Mouse (Mus musculus) liver, embryonic 14.5 days (tissue): ENCODE data around the gene Olfr519. TPM values are rescaled to one million over a fixed set of nuclear protein-coding genes. Genes with fewer than 3 reads are reported as not detected.

ENCODE experiments used
- ATAC-seq: fragments of 200-750 bp; cut with Nextera tagmentation; 2 replicates; pipeline ENCODE4 v1.8.0; 2017; ENCODE audit warnings: moderate number of reproducible peaks, mild to moderate bottlenecking, moderate library complexity; ENCODE audit not compliant: insufficient read depth
- DNase-seq, 3 experiments: peaks; one replicate each; pipeline ENCODE4 v3.0.0-alpha.2; 2012 to 2013; ENCODE audit warnings: low read depth in 3 of 3, low spot score in 3 of 3
- H3K27ac ChIP-seq: fragments of 300-500 bp; sonication (generic); 2 replicates; pipeline ENCODE4 v1.5.1; 2014; ENCODE audit warnings: moderate library complexity, mild to moderate bottlenecking, control low read depth, inconsistent platforms
- H3K27me3 ChIP-seq: fragments of 300-500 bp; sonication (generic); 2 replicates; pipeline ENCODE4 v1.6.1; 2014; ENCODE audit warnings: mild to moderate bottlenecking, low read length, moderate library complexity; ENCODE audit not compliant: control insufficient read depth, insufficient read depth
- H3K36me3 ChIP-seq: fragments of 300-500 bp; sonication (generic); replicated peaks from 2 replicates; pipeline ENCODE4 v1.6.1; 2014; ENCODE audit warnings: low read depth; ENCODE audit not compliant: control insufficient read depth, insufficient read depth
- H3K4me1 ChIP-seq, 2 experiments: fragments of 200-500 bp in 1 of 2; fragments of 300-500 bp in 1 of 2; sonication (generic) in 1 of 2; replicated peaks; 2 replicates each; pipeline ENCODE4 v1.6.1; 2012 to 2014; ENCODE audit warnings: antibody characterized with exemption in 1 of 2, inconsistent platforms in 1 of 2, low read length in 1 of 2; ENCODE audit not compliant: control insufficient read depth in 2 of 2, insufficient read depth in 2 of 2
- H3K4me2 ChIP-seq: fragments of 300-500 bp; sonication (generic); 2 replicates; pipeline ENCODE4 v1.6.1; 2014; ENCODE audit warnings: low read depth, mild to moderate bottlenecking, control low read depth, moderate library complexity
- H3K4me3 ChIP-seq, 2 experiments: fragments of 200-500 bp in 1 of 2; fragments of 300-500 bp in 1 of 2; sonication (generic) in 1 of 2; 2 replicates each; pipeline ENCODE4 v1.5.1; 2012 to 2014; ENCODE audit warnings: low read depth in 2 of 2, low read length in 2 of 2, mild to moderate bottlenecking in 2 of 2, control low read depth in 1 of 2, inconsistent platforms in 1 of 2, moderate library complexity in 1 of 2; ENCODE audit not compliant: insufficient read depth in 1 of 2
- H3K9ac ChIP-seq: fragments of 300-500 bp; sonication (generic); replicated peaks from 2 replicates; pipeline ENCODE4 v1.6.1; 2014; ENCODE audit warnings: mild to moderate bottlenecking, control low read depth, moderate library complexity
- H3K9me3 ChIP-seq: fragments of 300-500 bp; sonication (generic); 2 replicates; pipeline ENCODE4 v1.6.1; 2016; ENCODE audit warnings: low read length, mixed read lengths; ENCODE audit not compliant: control insufficient read depth
- CTCF ChIP-seq: IDR thresholded peaks from 2 replicates; pipeline ENCODE4 v1.5.1; 2016; ENCODE audit warnings: antibody characterized with exemption, low read depth, control low read depth
- EP300 ChIP-seq: IDR thresholded peaks from 2 replicates; pipeline ENCODE4 v1.6.1; 2016; ENCODE audit warnings: antibody characterized with exemption, low read depth
- WGBS: fragments of 180-500 bp; shearing (Covaris S2); extraction: QIAGEN DNeasy Blood & Tissue Kit; methylation state at CpG from one replicate; pipeline ENCODE4 v1.1.7; 2014; ENCODE audit not compliant: insufficient replicate concordance; 5-methylcytosine and 5-hydroxymethylcytosine counted together
- polyA plus RNA-seq, 2 experiments: library from polyadenylated mRNA; depleted of rRNA in 1 of 2; stranded (reverse) in 1 of 2; unstranded in 1 of 2; fragments of >200 nt; fragmentation: Nextera tagmentation in 1 of 2; extraction: Ambion mirVana in 1 of 2; gene quantifications; 2 replicates each; pipeline versions ENCODE4 v1.2.1 to v1.2.3; 2012 to 2014

The Olfr519 gene
- polyA plus RNA-seq, 2 experiments: not detected

DNA sequence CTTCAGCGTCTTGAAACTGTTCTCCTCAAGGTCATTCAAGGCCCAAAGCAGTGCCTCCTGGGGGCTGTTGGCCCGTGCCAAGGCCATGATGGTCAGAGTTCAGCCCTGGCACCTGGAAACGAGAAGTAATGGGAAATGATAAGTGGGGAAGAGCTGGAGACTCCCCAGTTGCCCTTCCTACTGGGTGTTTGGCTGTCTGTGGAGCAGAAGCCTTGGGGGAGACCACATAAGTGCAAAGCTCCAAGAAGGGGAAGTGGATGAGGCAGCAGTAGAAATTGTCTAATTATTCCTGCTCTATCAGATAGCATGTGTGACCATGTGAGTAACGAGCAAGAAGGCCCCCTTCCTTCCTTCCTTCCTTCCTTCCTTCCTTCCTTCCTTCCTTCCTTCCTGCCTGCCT lies 32.8 kb upstream of the Olfr519 start:
- Histone ChIP-seq H3K36me3 (no peaks in the 10 kb centered on the region), H3K9ac (no peak overlapping the region), H3K4me3 (no peak overlapping the region), H3K9me3 (no peaks in the 10 kb centered on the region), H3K27me3 (no peaks in the 10 kb centered on the region), H3K4me1 (no peaks in the 10 kb centered on the region), H3K27ac (no peak overlapping the region), H3K4me2 (no peak overlapping the region)
- no peak for TF ChIP-seq EP300
- no peak for TF ChIP-seq CTCF
- DNase-seq (no peak), ATAC-seq (no peak)
- 39% methylated on average over 4 of the region's 4 CpGs for WGBS

DNA sequence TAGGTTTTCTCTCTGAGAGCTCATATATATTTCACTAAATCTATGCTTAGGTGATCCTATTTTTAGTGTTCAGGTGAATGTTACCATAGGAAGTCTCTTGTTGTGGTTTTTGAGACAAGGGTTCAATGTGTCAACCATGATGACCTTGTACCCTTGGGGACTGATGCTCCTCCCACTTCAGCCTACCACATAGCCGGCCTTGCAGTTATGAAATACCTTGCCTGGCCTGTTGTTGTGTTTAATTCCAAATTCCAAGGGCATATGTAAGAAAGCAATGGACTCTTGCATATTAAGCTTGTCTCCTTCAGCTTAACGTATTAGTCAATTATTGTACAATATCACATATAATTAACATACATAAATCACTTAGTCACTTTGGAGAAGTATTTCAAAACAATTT lies 9.7 kb upstream of the Olfr519 start:
- WGBS: 47% methylated on average over 2 of the region's 2 CpGs
- Histone ChIP-seq H3K4me2 (no peak overlapping the region), H3K27ac (no peak overlapping the region), H3K9ac (no peak overlapping the region), H3K4me3 (no peak overlapping the region), H3K36me3 (no peaks in the 10 kb centered on the region), H3K27me3 (no peaks in the 10 kb centered on the region), H3K9me3 (no peaks in the 10 kb centered on the region), H3K4me1 (no peaks in the 10 kb centered on the region)
- no peak for DNase-seq
- no peak for TF ChIP-seq EP300
- no peak for TF ChIP-seq CTCF
- ATAC-seq: no peak

- no peaks in the 10 kb centered on the region for H3K27me3 ChIP-seq
- WGBS: 61% methylated on average over 4 of the region's 4 CpGs
- no peaks in the 10 kb centered on the region for H3K9me3 ChIP-seq
- TF ChIP-seq CTCF: no peak
- TF ChIP-seq EP300: no peak
- no peaks in the 10 kb centered on the region for H3K36me3 ChIP-seq
- ATAC-seq (no peak), DNase-seq (no peak)
- H3K4me2 ChIP-seq: no peak within 1 kb of the TSS
- H3K4me1 ChIP-seq: no peaks in the 10 kb centered on the region
- H3K9ac ChIP-seq: no peak within 1 kb of the TSS
- no peak within 1 kb of the TSS for H3K27ac ChIP-seq
- H3K4me3 ChIP-seq: no peak within 1 kb of the TSS
Measured at GRCm38 (mm10) chr7:108884906-108885305, 9.3 kb downstream of the Olfr519 start, which contains the start of gene Olfr518. Gene Olfr518 (minus strand): TSS chr7:108885006.

DNA sequence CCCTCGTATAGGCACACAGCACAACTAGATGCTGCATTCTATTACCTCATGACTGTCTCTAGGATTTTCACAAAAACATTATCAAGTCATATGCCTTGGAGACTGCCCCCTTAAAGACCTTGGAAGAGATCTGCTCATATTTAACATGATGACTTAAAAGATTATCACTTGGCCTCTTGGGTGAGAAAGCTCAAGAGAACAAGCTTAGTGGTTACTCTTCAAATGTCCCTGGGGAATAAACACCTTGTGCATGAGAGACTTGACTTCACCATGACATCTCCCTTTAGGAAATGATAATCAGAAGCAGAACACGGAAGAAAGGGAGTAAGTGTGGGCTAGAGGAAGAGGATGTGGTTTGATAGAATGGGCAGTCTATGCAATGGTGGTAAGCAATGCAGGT lies 21.9 kb downstream of the Olfr519 start, which contains the start of gene Olfr517:
TSS of gene Olfr517 (minus strand) at position 101 of the 400 bp plus-strand sequence.
- no peaks in the 10 kb centered on the region for H3K36me3 ChIP-seq
- DNase-seq: no peak
- TF ChIP-seq CTCF (no peak), EP300 (no peak)
- H3K9ac ChIP-seq: no peak within 1 kb of the TSS
- no peak within 1 kb of the TSS for H3K4me2 ChIP-seq
- H3K4me1 ChIP-seq: no peaks in the 10 kb centered on the region
- no peaks in the 10 kb centered on the region for H3K9me3 ChIP-seq
- WGBS: 34% methylated on average over 2 of the region's 2 CpGs
- H3K27me3 ChIP-seq: no peaks in the 10 kb centered on the region
- no peak for ATAC-seq
- no peak within 1 kb of the TSS for H3K27ac ChIP-seq
- H3K4me3 ChIP-seq: no peak within 1 kb of the TSS

GRCm38 (mm10) chr7:108850429-108850828 lies 43.8 kb downstream of the Olfr519 start, which contains the start of gene Olfr516:
Gene Olfr516 (minus strand): TSS chr7:108850529.
- Histone ChIP-seq H3K27me3 (no peaks in the 10 kb centered on the region), H3K4me2 (no peak within 1 kb of the TSS), H3K27ac (no peak within 1 kb of the TSS), H3K9ac (no peak within 1 kb of the TSS), H3K4me3 (no peak within 1 kb of the TSS), H3K9me3 (no peaks in the 10 kb centered on the region), H3K36me3 (no peaks in the 10 kb centered on the region), H3K4me1 (no peaks in the 10 kb centered on the region)
- DNase-seq (no peak), ATAC-seq (no peak)
- 76% methylated on average over 2 of the region's 2 CpGs for WGBS
- TF ChIP-seq CTCF: no peak
- TF ChIP-seq EP300: no peak

Other genes with a start within 250 kb of the Olfr519 start
- gene Olfr509, start 242.5 kb downstream of the Olfr519 start, polyA plus RNA-seq (2012; rRNA removed): not detected in 2 replicates
- not detected in 2 replicates for gene Olfr509, start 242.5 kb downstream of the Olfr519 start, polyA plus RNA-seq (2014; fragmentation: Nextera tagmentation; extraction: Ambion mirVana)
- not detected in 2 replicates for gene Olfr510, start 228.0 kb downstream of the Olfr519 start, polyA plus RNA-seq (2012; rRNA removed)
- gene Olfr510, start 228.0 kb downstream of the Olfr519 start, polyA plus RNA-seq (2014; fragmentation: Nextera tagmentation; extraction: Ambion mirVana): not detected in 2 replicates
- gene Olfr512, start 181.1 kb downstream of the Olfr519 start, polyA plus RNA-seq (2012; rRNA removed): not detected in 2 replicates
- not detected in 2 replicates for gene Olfr512, start 181.1 kb downstream of the Olfr519 start, polyA plus RNA-seq (2014; fragmentation: Nextera tagmentation; extraction: Ambion mirVana)
- not detected in 2 replicates for gene Olfr513, start 143.4 kb downstream of the Olfr519 start, polyA plus RNA-seq (2012; rRNA removed)
- gene Olfr513, start 143.4 kb downstream of the Olfr519 start, polyA plus RNA-seq (2014; fragmentation: Nextera tagmentation; extraction: Ambion mirVana): not detected in 2 replicates
- gene Olfr514, start 68.4 kb downstream of the Olfr519 start, polyA plus RNA-seq (2012; rRNA removed): not detected in 2 replicates
- gene Olfr514, start 68.4 kb downstream of the Olfr519 start, polyA plus RNA-seq (2014; fragmentation: Nextera tagmentation; extraction: Ambion mirVana): not detected in 2 replicates
- not detected in 2 replicates for gene Olfr516, start 43.9 kb downstream of the Olfr519 start, polyA plus RNA-seq (2012; rRNA removed)
- not detected in 2 replicates for gene Olfr516, start 43.9 kb downstream of the Olfr519 start, polyA plus RNA-seq (2014; fragmentation: Nextera tagmentation; extraction: Ambion mirVana)
- gene Olfr517, start 22.0 kb downstream of the Olfr519 start, polyA plus RNA-seq (2012; rRNA removed): not detected in 2 replicates
- not detected in 2 replicates for gene Olfr517, start 22.0 kb downstream of the Olfr519 start, polyA plus RNA-seq (2014; fragmentation: Nextera tagmentation; extraction: Ambion mirVana)
- not detected in 2 replicates for gene Olfr518, start 9.4 kb downstream of the Olfr519 start, polyA plus RNA-seq (2012; rRNA removed)
- gene Olfr518, start 9.4 kb downstream of the Olfr519 start, polyA plus RNA-seq (2014; fragmentation: Nextera tagmentation; extraction: Ambion mirVana): not detected in 2 replicates
- 0.01 TPM in 1 of 2 replicates, not detected in the other for gene Nlrp10, start 35.8 kb upstream of the Olfr519 start, polyA plus RNA-seq (2012; rRNA removed)
- gene Nlrp10, start 35.8 kb upstream of the Olfr519 start, polyA plus RNA-seq (2014; fragmentation: Nextera tagmentation; extraction: Ambion mirVana): not detected in 2 replicates
- 31.0 and 37.2 TPM in 2 replicates for gene Eif3f, start 40.0 kb upstream of the Olfr519 start, polyA plus RNA-seq (2012; rRNA removed)
- 39.0 and 45.6 TPM in 2 replicates for gene Eif3f, start 40.0 kb upstream of the Olfr519 start, polyA plus RNA-seq (2014; fragmentation: Nextera tagmentation; extraction: Ambion mirVana)
- 0.06 and 0.14 TPM in 2 replicates for gene Tub, start 55.9 kb upstream of the Olfr519 start, polyA plus RNA-seq (2012; rRNA removed)
- gene Tub, start 55.9 kb upstream of the Olfr519 start, polyA plus RNA-seq (2014; fragmentation: Nextera tagmentation; extraction: Ambion mirVana): not detected in 2 replicates
- gene Ric3, start 188.9 kb upstream of the Olfr519 start, polyA plus RNA-seq (2012; rRNA removed): 0.18 and 0.31 TPM in 2 replicates
- gene Ric3, start 188.9 kb upstream of the Olfr519 start, polyA plus RNA-seq (2014; fragmentation: Nextera tagmentation; extraction: Ambion mirVana): 0.39 and 0.62 TPM in 2 replicates